Mouse (Mus musculus) ovary, postnatal 14 days (tissue): ENCODE data around the gene Gm13694.

Experiments
- DNase-seq: peaks from one replicate; pipeline ENCODE4 v3.0.0; 2022; ENCODE audit warnings: low spot score

Gene Gm13694

DNA sequence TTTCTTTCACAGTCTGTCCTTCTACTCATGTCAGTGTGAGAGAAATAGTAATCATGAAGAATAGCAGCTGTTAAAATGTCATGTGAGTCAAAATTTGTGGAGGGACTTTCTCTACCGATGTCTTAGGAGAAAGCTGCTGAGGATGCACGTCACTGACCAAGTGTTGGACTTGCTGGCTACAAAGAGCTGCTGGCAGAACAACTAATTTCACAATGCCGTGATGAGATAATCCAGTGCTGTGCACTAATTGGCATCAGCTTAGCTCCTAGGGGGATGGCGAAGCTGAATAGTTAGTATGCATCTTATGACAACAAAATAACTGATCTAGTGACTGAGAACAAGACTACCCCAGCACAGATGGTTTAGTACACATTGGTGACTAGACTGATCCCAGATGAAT, 46.5 kb downstream of the Gm13694 start:
- DNase-seq: no peak
